Mouse (Mus musculus): ENCODE data around the gene Plekhd1.

DNA sequence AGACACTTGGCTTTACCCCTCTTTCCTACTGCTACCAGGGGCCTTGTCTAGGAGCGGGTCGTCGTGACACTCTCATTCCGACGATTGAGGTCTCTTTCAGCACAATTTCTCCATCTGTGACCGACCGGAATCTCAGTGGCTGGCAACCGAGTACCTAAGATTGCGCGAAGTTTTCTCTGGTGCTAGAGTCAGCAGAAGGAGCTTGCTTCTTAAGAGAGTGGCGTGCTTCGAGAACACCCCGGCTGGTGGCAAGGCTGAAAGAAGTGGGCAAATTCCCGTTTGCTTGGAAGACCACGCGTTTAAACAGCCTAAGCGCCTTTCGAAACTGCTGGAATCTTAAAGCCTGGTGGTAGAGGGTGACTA, 47.9 kb upstream of the Plekhd1 start:
- no peak for TF ChIP-seq KAT2A (conservative IDR thresholded peaks at IDR 0.05; ENCODE audit: low read depth, low read length)
- no peak for TF ChIP-seq EP300 (IDR thresholded peaks at IDR 0.05; ENCODE audit: low read depth in 1 of 2, low read length in 2 of 2)
- no peak for TF ChIP-seq CTCF (IDR thresholded peaks at IDR 0.05 in 2 of 3, conservative IDR thresholded peaks at IDR 0.05 in 1 of 3; ENCODE audit: control insufficient read depth in 1 of 3, insufficient read depth in 1 of 3, low read depth in 2 of 3, low read length in 3 of 3, poor library complexity in 1 of 3, severe bottlenecking in 1 of 3)
- TF ChIP-seq POLR2A (IDR thresholded peaks at IDR 0.05; ENCODE audit: control insufficient read depth in 1 of 2, insufficient read depth in 1 of 2, low read depth in 1 of 2, low read length in 2 of 2, poor library complexity in 1 of 2): peak in 1 of 2 experiments; percentile 6; a peak in 1 of 4 replicates
- no peak for TF ChIP-seq TAL1 (IDR thresholded peaks at IDR 0.05; ENCODE audit: low read length)
- TF ChIP-seq MXI1 (IDR thresholded peaks at IDR 0.05; ENCODE audit: low read depth, low read length): no peak; the same call in 1 of the 2 replicates
- no peak for TF ChIP-seq RAD21 (IDR thresholded peaks at IDR 0.05; ENCODE audit: low read depth, low read length)
- no peak for TF ChIP-seq USF2 (IDR thresholded peaks at IDR 0.05; ENCODE audit: borderline replicate concordance in 1 of 2, insufficient read depth in 1 of 2, low read depth in 1 of 2, low read length in 2 of 2)
- no peak; the same call in 1 of the 2 replicates for TF ChIP-seq CHD1 (IDR thresholded peaks at IDR 0.05; ENCODE audit: low read depth, low read length)
- no peak for TF ChIP-seq TCF12 (IDR thresholded peaks at IDR 0.05; ENCODE audit: low read depth, low read length)
- no peak for TF ChIP-seq GATA1 (IDR thresholded peaks at IDR 0.05; ENCODE audit: low read depth, low read length)
